Mouse (Mus musculus) gonadal fat pad, adult 2 months (tissue): ENCODE results near the gene Scly. TPM values are rescaled to one million over a fixed set of nuclear protein-coding genes. Genes with fewer than 3 reads are reported as not detected.
A peak's percentile ranks its signal among the peaks of the same experiment; 100 is the strongest.

Experiments
- DNase-seq: peaks from one replicate; pipeline ENCODE4 v3.0.0-alpha.2; 2012; ENCODE audit warnings: low read depth
- polyA plus RNA-seq: library from polyadenylated mRNA; depleted of rRNA; stranded (reverse); fragments of >200 nt; gene quantifications from 2 replicates; pipeline ENCODE4 v1.2.3, GENCODE M21; 2012; rRNA removed

Scly gene
- 14.9 and 15.7 TPM in 2 replicates for polyA plus RNA-seq

DNA sequence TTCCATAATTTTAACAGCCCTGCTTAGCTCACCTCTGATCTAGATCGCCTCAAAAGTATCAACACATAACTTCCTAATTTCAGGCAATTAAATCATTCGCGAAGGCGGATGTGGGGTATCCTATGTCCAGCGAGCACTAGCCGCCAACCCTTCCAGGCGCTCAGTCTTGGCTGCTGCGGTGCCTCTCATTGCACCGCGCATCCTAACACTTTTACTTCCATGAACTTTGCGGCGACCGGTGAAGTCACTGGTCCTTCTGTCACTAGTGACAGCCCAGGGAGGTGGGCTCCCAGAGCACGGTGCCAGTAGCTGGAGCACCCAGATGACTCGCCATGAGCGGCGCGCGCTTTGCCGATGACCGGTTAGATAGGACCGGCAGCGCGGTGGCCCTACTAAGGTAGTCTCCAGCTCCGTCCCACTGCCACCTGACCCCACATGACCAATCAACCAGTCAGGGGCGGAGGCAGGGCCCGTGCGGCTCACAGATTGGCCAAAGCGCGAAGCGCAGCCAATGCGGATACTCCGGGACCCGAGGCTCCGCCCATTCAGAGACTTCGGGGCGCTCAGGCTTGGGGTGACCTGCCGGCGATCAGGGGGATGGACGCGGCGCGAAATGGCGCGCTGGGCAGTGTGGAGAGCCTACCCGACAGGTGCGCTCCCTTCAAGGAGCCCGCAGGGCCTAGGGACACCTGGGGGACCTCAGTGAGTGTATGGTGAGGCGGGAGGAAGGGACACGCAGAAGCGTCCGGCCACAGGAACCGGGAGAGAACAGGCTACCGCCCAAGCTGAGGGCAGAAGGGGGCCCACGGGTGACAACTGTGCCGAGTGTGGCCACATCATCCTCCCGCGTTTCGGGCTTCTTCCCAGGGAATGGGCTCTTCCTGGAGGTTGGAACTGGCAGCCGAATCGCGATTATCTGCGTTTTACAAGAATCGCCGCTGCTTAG, at the start of gene Scly:
Scly (plus strand) TSS at position 540 of the 946 bp plus-strand sequence.
- DNase-seq, result peak; percentile 61

- DNase-seq, result no peak
Measured at GRCm38 (mm10) chr1:91248970-91249369, 49.2 kb upstream of the Scly start.

DNA sequence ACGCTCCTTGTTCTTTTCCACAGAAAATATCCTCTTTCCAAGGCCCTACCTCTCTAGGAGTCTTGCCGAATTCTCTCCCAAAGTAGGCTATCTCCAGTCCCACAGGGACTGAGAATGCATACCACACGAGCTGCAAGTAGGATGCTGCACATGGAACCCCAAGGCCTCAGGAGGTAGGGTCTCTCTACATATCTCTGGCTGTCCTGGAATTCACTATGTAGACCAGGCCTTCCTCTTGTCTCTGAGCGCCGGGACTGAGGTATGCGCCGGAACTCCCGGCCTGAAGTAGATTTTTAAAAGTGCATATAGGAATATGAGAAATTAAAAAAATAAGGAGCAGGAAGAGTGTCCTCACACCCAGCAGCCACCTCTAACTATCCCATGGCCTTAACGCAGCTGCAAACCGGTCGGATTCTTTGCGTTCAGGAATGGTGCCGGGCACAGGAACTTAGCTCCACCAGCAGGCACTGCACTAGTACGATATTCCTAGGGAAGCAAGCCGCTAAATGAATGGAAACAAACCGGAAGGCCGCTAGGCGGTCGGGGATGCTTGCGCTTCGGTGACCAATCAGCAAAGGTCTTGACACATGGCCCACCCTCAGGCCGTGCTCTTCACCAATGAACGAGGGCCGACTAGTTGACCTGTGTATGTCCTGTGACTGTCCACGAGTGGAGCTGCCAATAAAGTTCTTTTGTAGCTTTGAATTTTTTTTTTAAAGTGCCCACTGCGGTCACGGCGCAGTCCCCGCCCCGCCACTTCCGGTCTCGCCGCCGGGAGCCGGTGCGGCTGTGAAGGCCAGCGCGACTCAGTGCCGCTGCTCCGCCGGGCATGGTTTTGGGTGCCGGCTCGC, 48.3 kb upstream of the Scly start, which contains the start of gene Ube2f:
Ube2f (plus strand) TSS at position 741 of the 851 bp plus-strand sequence.
- peak; percentile 87 for DNase-seq

GRCm38 (mm10) chr1:91250415-91251147, 47.6 kb upstream of the Scly start:
- DNase-seq, result no peak

DNA sequence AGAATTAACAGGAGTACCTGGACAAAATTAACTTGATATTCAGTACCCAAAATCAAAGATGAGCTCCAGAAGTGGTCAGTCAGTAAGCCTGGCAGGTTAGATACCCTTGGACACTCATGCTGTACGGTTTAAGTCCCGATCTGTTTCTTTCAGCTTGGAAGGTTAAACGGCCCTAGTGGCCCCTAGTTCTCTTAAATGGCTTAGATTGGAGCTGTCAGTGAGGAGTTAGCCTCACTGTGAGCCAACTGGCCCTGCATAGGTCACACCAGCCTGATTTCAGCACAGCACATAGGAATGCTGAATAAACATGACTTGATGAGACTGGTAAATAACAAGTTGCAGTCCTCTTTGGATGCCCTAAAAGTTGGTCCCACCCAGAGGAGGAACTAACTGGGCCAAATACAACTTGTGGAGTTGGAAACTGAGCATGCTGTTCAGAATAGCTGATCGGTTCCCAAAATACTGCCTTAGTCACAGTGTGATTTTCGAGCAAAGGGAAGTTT, 46.9 kb upstream of the Scly start:
- DNase-seq, result no peak

DNA sequence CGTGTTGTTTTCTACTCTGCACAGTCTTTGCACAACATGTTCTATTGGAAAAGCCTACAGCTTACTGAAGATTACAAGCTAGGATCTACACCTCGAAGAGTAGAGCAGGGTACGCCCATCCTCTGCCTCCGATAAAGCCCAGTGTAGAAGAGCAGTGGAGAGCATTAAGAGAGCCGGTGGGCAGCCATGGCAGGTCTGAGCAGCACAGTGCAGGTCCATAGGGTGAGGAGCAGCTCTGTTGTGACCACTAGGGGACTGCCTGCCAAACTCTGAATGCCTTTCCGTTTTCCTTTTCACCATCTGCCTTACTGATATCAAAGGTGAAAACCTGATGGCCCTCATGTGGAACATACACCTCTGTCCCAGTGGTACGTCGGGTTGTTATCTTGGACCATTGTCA, 46.2 kb upstream of the Scly start:
- DNase-seq, result no peak

DNA sequence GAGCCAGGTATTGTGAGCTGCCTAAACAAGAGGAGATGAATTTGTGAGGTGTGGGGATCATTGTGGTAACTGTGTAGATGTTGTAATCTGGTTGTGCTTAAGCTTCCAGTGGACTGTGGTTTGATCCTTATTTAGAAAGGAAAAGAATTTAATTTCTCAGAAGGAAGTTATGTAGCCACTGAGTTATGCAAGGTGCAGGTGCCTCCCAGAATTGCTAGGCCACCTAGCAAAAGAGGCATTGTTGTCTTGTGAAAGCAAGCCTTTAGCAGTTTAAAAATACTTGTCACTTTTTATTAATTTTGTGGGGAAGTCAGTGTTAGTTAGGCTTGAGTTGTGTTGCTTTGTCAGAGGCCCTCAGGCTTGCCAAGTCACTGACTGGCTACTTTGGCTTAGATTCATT, 40.2 kb upstream of the Scly start:
- DNase-seq, result no peak

GRCm38 (mm10) chr1:91259794-91260193, 38.3 kb upstream of the Scly start:
- no peak for DNase-seq

DNA sequence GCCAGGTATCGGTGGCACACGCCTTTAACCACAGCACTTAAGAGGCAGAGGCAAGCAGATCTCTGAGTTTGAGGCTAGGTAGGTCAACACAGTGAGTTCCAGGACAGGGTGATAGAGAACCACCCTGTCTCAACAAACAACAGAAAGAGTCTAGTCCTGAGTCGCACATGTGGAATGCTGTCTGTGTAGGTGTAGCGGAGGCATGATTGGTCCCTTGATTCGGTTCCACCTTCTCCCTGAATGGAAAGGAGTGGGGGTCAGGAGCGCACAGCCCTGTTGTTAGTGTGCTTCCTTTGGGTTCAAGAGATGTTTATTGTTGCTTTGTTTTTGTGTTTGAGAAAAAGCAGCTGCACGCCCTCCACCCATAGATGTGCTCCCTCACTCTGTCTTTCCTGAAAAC, 35.6 kb upstream of the Scly start:
- DNase-seq, result no peak

- no peak for DNase-seq
Measured at GRCm38 (mm10) chr1:91272260-91272659, 25.9 kb upstream of the Scly start.

GRCm38 (mm10) chr1:91276581-91276980, 21.6 kb upstream of the Scly start:
- no peak for DNase-seq

DNA sequence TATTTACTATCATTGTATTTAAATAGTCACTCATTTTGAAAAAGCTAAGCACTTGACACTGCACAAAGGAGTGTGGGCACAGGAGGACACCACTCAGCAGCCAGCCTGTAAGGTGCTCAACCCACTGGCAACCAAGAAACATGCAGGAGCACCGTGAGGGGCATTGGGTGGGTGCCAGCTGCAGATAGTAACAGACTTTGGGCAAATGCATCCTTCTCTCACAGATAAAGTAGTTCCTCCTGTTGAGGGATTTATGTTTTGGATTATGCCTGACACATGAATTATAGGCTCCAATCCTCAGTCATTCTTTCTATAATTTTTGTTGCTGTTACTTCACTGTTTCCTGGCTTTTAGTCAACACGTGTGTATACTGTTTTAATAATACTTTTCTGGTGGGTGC, 20.7 kb upstream of the Scly start:
- no peak for DNase-seq

GRCm38 (mm10) chr1:91278410-91279119, 19.6 kb upstream of the Scly start:
- no peak for DNase-seq

GRCm38 (mm10) chr1:91279126-91279525, 19.0 kb upstream of the Scly start:
- no peak for DNase-seq

GRCm38 (mm10) chr1:91282582-91282981, 15.6 kb upstream of the Scly start:
- DNase-seq, result no peak

- DNase-seq, result no peak
Measured at GRCm38 (mm10) chr1:91289375-91289774, 8.8 kb upstream of the Scly start.

DNA sequence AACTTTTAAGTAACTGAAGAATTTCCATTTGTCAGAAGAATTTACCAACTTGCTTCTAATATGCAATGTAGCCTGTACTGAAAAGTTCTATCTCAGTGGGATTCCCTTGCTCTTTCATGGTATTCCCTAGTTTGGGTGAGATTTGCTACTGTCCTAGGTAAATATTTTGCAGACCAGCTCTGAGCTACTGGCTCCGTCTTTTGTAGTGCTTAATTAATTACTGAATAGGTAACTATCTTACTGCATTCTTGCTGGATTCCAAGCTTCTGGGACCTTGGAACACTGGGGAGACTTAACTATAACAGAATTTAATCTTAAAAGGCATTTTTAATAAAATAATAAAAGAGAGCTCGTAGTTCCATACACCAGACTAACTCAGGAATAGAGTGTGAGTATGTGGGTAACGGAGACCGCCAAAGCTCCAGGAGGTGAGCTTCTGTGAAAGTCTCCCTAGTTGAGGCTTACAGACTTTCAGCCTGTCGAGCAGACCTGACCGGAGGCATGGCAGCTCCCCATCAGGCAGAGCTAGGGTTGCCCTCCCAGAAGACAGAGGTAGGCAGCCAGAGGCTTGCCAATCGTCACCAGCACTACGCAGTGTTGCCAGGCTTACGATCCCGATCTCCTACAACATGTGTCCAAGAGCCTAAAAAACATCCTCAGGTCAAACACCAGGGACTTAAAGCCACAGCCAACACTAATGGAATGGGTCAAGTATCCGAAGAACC, 5.9 kb upstream of the Scly start:
- DNase-seq, result no peak

- DNase-seq, result no peak
Measured at GRCm38 (mm10) chr1:91295544-91295943, 2.6 kb upstream of the Scly start.

DNA sequence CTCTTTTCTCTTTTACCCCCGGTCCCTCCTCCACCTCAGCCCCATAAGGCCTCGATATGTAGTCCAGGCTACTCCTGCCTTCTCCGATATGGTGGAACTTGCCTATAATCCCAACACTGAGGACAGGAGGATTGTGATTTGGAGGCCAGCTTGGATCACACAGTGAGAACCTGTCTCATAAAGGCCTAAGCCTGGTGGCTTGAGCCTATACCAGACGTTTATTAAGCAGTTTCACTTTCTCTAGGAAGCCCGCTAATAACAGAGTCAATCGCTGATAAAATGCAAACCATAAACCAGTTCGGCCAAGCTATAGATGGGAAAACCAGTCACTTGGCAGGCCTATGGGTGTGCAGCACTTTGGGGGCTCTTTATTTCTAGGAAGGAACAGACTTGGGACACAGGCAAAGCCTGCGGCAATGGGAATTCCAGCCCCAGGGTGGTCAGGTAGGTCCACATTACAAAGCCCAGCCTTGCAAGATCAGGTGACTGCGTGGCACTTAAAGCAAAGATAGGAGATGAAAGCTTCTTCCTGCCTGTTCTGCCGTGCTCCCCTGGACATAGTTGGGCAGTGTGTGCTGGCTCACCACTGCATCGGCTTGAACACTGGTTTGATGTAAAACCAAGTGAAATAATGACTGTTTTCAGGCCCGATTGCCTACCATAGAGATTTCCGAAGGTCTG, 1.0 kb downstream of the Scly start:
- no peak for DNase-seq
